Mouse (Mus musculus) MEL (cell line): Measurements from ENCODE around the gene Abca8b. TPM values are rescaled to one million over a fixed set of nuclear protein-coding genes. Genes with fewer than 3 reads are reported as not detected.
"Not testable (repeated sequence)": the region's sequence is repeated elsewhere in the genome, so short reads cannot be mapped to it uniquely, and the experiment has no call there.

Experiments used
- DNase-seq: peaks from one replicate; pipeline ENCODE4 v3.0.0; 2011; ENCODE audit warnings: low read depth, low spot score
- H3K27ac ChIP-seq: 2 replicates; pipeline ENCODE4 v1.5.1; 2012; ENCODE audit warnings: low read depth, mild to moderate bottlenecking, control low read depth, low read length, moderate library complexity; ENCODE audit not compliant: control insufficient read depth
- H3K27me3 ChIP-seq, 2 experiments: fragments of 150-350 bp in 1 of 2; sonication (generic) in 1 of 2; 2 replicates each; pipeline ENCODE4 v1.6.1; 2012; ENCODE audit warnings: low read length in 2 of 2, mild to moderate bottlenecking in 2 of 2, improper control_type of control experiment in 1 of 2, moderate library complexity in 1 of 2; ENCODE audit not compliant: insufficient read depth in 2 of 2, control insufficient read depth in 1 of 2
- H3K36me3 ChIP-seq, 2 experiments: 2 replicates each; pipeline ENCODE4 v1.6.1; 2012 to 2014; ENCODE audit warnings: low read length in 2 of 2, improper control_type of control experiment in 1 of 2, inconsistent platforms in 1 of 2, mild to moderate bottlenecking in 1 of 2; ENCODE audit not compliant: insufficient read depth in 2 of 2, control insufficient read depth in 1 of 2
- H3K4me1 ChIP-seq, 2 experiments: fragments of 150-350 bp in 1 of 2; sonication (generic) in 1 of 2; 2 replicates each; pipeline ENCODE4 v1.6.1; 2012; ENCODE audit warnings: low read length in 2 of 2, improper control_type of control experiment in 1 of 2, mild to moderate bottlenecking in 1 of 2; ENCODE audit not compliant: insufficient read depth in 2 of 2, control insufficient read depth in 1 of 2
- H3K4me3 ChIP-seq, 2 experiments: fragments of 150-350 bp in 1 of 2; sonication (generic) in 1 of 2; 2 replicates each; pipeline ENCODE4 v1.5.1; 2012; ENCODE audit warnings: low read depth in 2 of 2, low read length in 2 of 2, mild to moderate bottlenecking in 2 of 2, moderate library complexity in 2 of 2, control low read depth in 1 of 2, improper control_type of control experiment in 1 of 2; ENCODE audit not compliant: control insufficient read depth in 1 of 2, insufficient read depth in 1 of 2
- H3K79me2 ChIP-seq: 2 replicates; pipeline ENCODE4 v1.6.1; 2012; ENCODE audit warnings: mild to moderate bottlenecking, low read length, moderate library complexity; ENCODE audit not compliant: control insufficient read depth, poor library complexity, insufficient read depth
- H3K9ac ChIP-seq: 2 replicates; pipeline ENCODE4 v1.6.1; 2012; ENCODE audit warnings: low read depth, mild to moderate bottlenecking, control low read depth, low read length, moderate library complexity; ENCODE audit not compliant: control insufficient read depth, poor library complexity, severe bottlenecking
- H3K9me3 ChIP-seq: fragments of 150-350 bp; sonication (generic); replicated peaks from 2 replicates; pipeline ENCODE4 v1.6.1; 2012; ENCODE audit warnings: mild to moderate bottlenecking, low read length, improper control_type of control experiment, moderate library complexity; ENCODE audit not compliant: insufficient read depth
- BHLHE40 ChIP-seq: IDR thresholded peaks from 2 replicates; pipeline ENCODE4 v1.6.1; 2012; ENCODE audit warnings: low read depth, mild to moderate bottlenecking, inconsistent platforms, low read length, improper control_type of control experiment, borderline replicate concordance
- CHD1 ChIP-seq: IDR thresholded peaks from 2 replicates; pipeline ENCODE4 v1.6.1; 2012; ENCODE audit warnings: low read depth, mild to moderate bottlenecking, inconsistent platforms, low read length, improper control_type of control experiment
- CHD2 ChIP-seq: IDR thresholded peaks from 2 replicates; pipeline ENCODE4 v1.6.1; 2011; ENCODE audit warnings: low read length, improper control_type of control experiment
- CTCF ChIP-seq, 3 experiments: IDR thresholded peaks in 2 of 3; conservative IDR thresholded peaks in 1 of 3; 2 replicates each; pipeline ENCODE4 v1.5.1; 2011 to 2012; ENCODE audit warnings: low read length in 3 of 3, low read depth in 2 of 3, mild to moderate bottlenecking in 2 of 3, improper control_type of control experiment in 1 of 3, inconsistent platforms in 1 of 3, mixed read lengths in 1 of 3, moderate library complexity in 1 of 3; ENCODE audit not compliant: control insufficient read depth in 1 of 3, insufficient read depth in 1 of 3, poor library complexity in 1 of 3, severe bottlenecking in 1 of 3
- E2F4 ChIP-seq: IDR thresholded peaks from 2 replicates; pipeline ENCODE4 v1.6.1; 2011; ENCODE audit warnings: low read depth, low read length, improper control_type of control experiment, borderline replicate concordance
- EP300 ChIP-seq, 2 experiments: IDR thresholded peaks; 2 replicates each; pipeline ENCODE4 v1.6.1; 2011; ENCODE audit warnings: improper control_type of control experiment in 2 of 2, low read length in 2 of 2, low read depth in 1 of 2, mild to moderate bottlenecking in 1 of 2
- ETS1 ChIP-seq: IDR thresholded peaks from 2 replicates; pipeline ENCODE4 v1.6.1; 2012; ENCODE audit warnings: low read depth, mild to moderate bottlenecking, inconsistent platforms, low read length, improper control_type of control experiment, moderate library complexity
- GATA1 ChIP-seq: IDR thresholded peaks from 2 replicates; pipeline ENCODE4 v1.6.1; 2011; ENCODE audit warnings: low read depth, low read length, improper control_type of control experiment
- MAFK ChIP-seq: IDR thresholded peaks from 2 replicates; pipeline ENCODE4 v1.6.1; 2011; ENCODE audit warnings: low read depth, mild to moderate bottlenecking, low read length, improper control_type of control experiment, borderline replicate concordance
- MAX ChIP-seq: IDR thresholded peaks from 2 replicates; pipeline ENCODE4 v1.6.1; 2011; ENCODE audit warnings: low read length, improper control_type of control experiment
- MAZ ChIP-seq: IDR thresholded peaks from 2 replicates; pipeline ENCODE4 v1.6.1; 2012; ENCODE audit warnings: low read depth, mild to moderate bottlenecking, inconsistent platforms, low read length, improper control_type of control experiment
- MEF2A ChIP-seq: IDR thresholded peaks from 2 replicates; pipeline ENCODE4 v1.6.1; 2014; ENCODE audit warnings: low read depth, mild to moderate bottlenecking, inconsistent platforms, low read length, improper control_type of control experiment; ENCODE audit not compliant: poor library complexity, insufficient replicate concordance, severe bottlenecking; ENCODE audit errors: extremely low read depth
- MYC ChIP-seq: IDR thresholded peaks from 2 replicates; pipeline ENCODE4 v1.6.1; 2011; ENCODE audit warnings: low read depth, mild to moderate bottlenecking, low read length, improper control_type of control experiment, moderate library complexity
- NRF1 ChIP-seq: IDR thresholded peaks from 2 replicates; pipeline ENCODE4 v1.6.1; 2014; ENCODE audit warnings: low read depth, mild to moderate bottlenecking, inconsistent platforms, low read length, improper control_type of control experiment, moderate library complexity; ENCODE audit not compliant: poor library complexity, insufficient read depth, severe bottlenecking
- POLR2AphosphoS2 ChIP-seq: IDR thresholded peaks from 2 replicates; pipeline ENCODE4 v1.6.1; 2011; ENCODE audit warnings: low read length, improper control_type of control experiment
- POLR2AphosphoS5 ChIP-seq: IDR thresholded peaks from 2 replicates; pipeline ENCODE4 v1.6.1; 2012; ENCODE audit warnings: low read depth, borderline replicate concordance, mild to moderate bottlenecking, inconsistent platforms, low read length, moderate library complexity, mixed read lengths
- RCOR1 ChIP-seq: IDR thresholded peaks from 2 replicates; pipeline ENCODE4 v1.6.1; 2012; ENCODE audit warnings: low read depth, mild to moderate bottlenecking, inconsistent platforms, low read length, improper control_type of control experiment
- SMC3 ChIP-seq: IDR thresholded peaks from 2 replicates; pipeline ENCODE4 v1.6.1; 2011; ENCODE audit warnings: low read depth, low read length, improper control_type of control experiment
- ZMIZ1 ChIP-seq: IDR thresholded peaks from 2 replicates; pipeline ENCODE4 v1.6.1; 2012; ENCODE audit warnings: low read depth, mild to moderate bottlenecking, inconsistent platforms, low read length, improper control_type of control experiment, moderate library complexity
- polyA plus RNA-seq, 2 experiments: library from polyadenylated mRNA; stranded (reverse) in 1 of 2; unstranded in 1 of 2; fragments of >175 nt in 1 of 2; fragments of >200 nt in 1 of 2; gene quantifications; 2 replicates each; pipeline versions ENCODE4 v1.2.1 to v1.2.4; 2012; ENCODE audit warnings: low replicate concordance in 2 of 2, low read depth in 1 of 2; ENCODE audit not compliant: insufficient read length in 2 of 2, insufficient read depth in 1 of 2, missing spikeins in 1 of 2
- total RNA-seq: library from RNA; depleted of rRNA; stranded (reverse); fragments of 300-350 nt; gene quantifications from 2 replicates; pipeline ENCODE4 v1.2.3, GENCODE M21; 2012

Gene Abca8b
- total and polyA plus RNA-seq, 3 experiments, result not detected

DNA sequence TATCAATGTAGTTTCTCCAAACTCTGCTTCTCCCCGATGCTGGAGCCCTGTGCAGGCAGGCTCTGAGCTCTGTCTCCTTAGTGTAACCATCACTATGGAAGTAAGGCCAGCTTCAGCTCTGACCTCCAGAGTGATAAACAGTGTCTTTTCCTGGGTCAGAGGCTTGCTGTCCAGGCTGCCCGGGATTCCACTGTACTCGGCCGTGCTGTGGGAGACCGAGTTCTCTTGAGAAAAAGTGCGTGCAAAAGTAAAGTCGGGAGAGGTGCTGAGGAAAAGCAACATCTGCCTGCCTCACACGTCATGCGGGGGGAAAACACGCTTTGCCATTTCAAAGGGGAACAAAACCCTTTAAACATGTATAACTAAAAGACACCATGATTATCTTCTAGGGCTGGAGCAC lies 79.0 kb downstream of the Abca8b start:
- no peaks in the 10 kb centered on the region for H3K9me3 ChIP-seq
- peaks cover 0 to 3% of the 10 kb centered on the region in 2 experiments; a peak in 2 of 4 replicates for H3K27me3 ChIP-seq
- H3K79me2 ChIP-seq, result no peaks in the 10 kb centered on the region
- H3K4me1 ChIP-seq, result no peaks in the 10 kb centered on the region
- H3K27ac ChIP-seq, result no peak overlapping the region
- no peak for DNase-seq
- H3K9ac ChIP-seq, result no peak overlapping the region
- H3K4me3 ChIP-seq, result no peak overlapping the region
- TF ChIP-seq BHLHE40 (no peak), CHD1 (no peak), ZMIZ1 (no peak), E2F4 (no peak), CHD2 (no peak), NRF1 (no peak), SMC3 (no peak), MYC (no peak), MEF2A (no peak)
- H3K36me3 ChIP-seq, result no peaks in the 10 kb centered on the region

DNA sequence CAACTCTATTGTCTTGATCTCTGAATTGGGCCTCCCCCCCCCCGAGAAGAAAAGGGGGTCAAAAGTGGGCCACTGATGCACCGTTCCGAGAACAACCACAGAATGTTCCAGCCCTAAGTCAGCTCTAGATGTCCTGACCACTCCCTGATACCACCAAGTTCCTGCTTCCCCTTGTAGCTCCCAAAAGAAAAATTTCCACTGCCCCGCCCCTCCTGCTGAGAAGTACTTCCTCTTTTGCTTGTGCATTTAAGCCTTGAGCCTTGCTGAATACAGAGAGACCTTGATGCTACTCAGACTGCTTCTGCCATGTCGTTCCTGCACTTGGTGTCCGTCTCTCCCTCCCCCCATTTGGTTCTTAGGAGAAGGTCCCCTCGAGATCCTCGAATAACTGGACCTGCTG lies 82.5 kb downstream of the Abca8b start:
- not testable (repeated sequence) for H3K4me1 ChIP-seq, H3K79me2 ChIP-seq, H3K27ac ChIP-seq, H3K9me3 ChIP-seq, H3K4me3 ChIP-seq, H3K27me3 ChIP-seq, H3K9ac ChIP-seq, H3K36me3 ChIP-seq
- peak; percentile 50 for DNase-seq

DNA sequence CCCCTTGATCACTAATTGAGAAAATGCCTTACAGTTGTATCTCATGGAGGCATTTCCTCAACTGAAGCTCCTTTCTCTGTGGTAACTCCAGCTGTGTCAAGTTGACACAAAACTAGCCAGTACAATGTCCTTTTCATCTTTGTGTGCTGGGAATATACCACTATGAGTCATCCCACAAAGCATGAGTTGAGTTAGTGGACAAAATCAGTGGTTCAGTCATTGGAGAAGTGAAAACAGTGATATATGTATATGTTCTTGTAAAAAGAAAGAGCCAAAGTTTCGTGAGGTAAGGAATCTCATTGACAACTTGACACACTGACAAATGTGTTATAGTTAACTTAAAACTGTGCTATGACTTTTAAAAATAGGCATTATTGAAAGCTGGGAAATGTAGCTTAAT lies 83.5 kb downstream of the Abca8b start:
- DNase-seq, H3K4me3 ChIP-seq, H3K79me2 ChIP-seq, H3K36me3 ChIP-seq, H3K4me1 ChIP-seq, H3K9ac ChIP-seq, H3K27me3 ChIP-seq, H3K27ac ChIP-seq, H3K9me3 ChIP-seq: not testable (repeated sequence)

DNA sequence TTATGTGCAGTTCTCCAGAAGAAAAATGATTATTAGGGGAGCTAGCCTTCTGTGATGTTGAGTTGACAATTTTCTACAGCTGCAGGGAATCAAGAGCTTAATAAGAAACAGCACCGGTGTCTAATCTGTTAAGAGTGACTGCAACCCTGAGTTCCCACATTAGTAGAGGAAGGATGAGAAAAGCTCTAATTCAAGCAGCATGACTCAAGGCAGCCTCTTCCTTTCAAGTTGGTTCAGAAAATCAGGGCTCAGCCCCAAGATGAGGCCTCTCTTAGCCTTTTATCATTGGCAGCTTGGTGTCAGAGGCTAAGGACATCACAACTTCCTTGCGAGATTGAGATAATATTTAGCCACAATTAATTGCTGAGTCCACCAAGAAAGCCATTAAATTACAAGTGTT lies 85.8 kb downstream of the Abca8b start:
- H3K79me2 ChIP-seq, result no peaks in the 10 kb centered on the region
- H3K36me3 ChIP-seq, result peaks cover 0 to 4% of the 10 kb centered on the region in 2 experiments; a peak in 1 of 4 replicates
- no peak overlapping the region for H3K27ac ChIP-seq
- peaks cover 8 to 10% of the 10 kb centered on the region in 2 experiments for H3K4me1 ChIP-seq
- H3K4me3 ChIP-seq, result no peak overlapping the region
- no peak for TF ChIP-seq MAFK
- 0 out of 2 replicates have a peak, but pooled peaks have one; percentile 26 for TF ChIP-seq GATA1
- TF ChIP-seq POLR2AphosphoS5, result no peak
- TF ChIP-seq CTCF (IDR thresholded peaks at IDR 0.05 in 2 of 3, conservative IDR thresholded peaks at IDR 0.05 in 1 of 3; ENCODE audit: control insufficient read depth in 1 of 3, insufficient read depth in 1 of 3, low read depth in 2 of 3, low read length in 3 of 3, poor library complexity in 1 of 3, severe bottlenecking in 1 of 3), result no peak
- TF ChIP-seq POLR2AphosphoS2, result no peak
- no peak for TF ChIP-seq MAZ
- 0 out of 2 replicates have a peak, but pooled peaks have one; percentile 27 for TF ChIP-seq ETS1
- no peak for TF ChIP-seq MAX
- TF ChIP-seq RCOR1, result peak; percentile 55; the same call in 1 of the 2 replicates
- TF ChIP-seq EP300 (IDR thresholded peaks at IDR 0.05; ENCODE audit: low read depth in 1 of 2, low read length in 2 of 2), result peak in 1 of 2 experiments; percentile 30; a peak in 1 of 4 replicates
- no peaks in the 10 kb centered on the region for H3K27me3 ChIP-seq
- H3K9ac ChIP-seq, result no peak overlapping the region
- peak; percentile 50 for DNase-seq
- no peaks in the 10 kb centered on the region for H3K9me3 ChIP-seq
